Mouse (Mus musculus): Measurements from ENCODE around the gene Olfr298.

Gene Olfr298

GRCm38 (mm10) chr7:86492384-86492783 is at the start of gene Olfr298:
Olfr298 (minus strand) TSS chr7:86492484.
- DNase-seq (ENCODE audit: inconsistent age in 2 of 2, low spot score in 1 of 2), result no peak

- DNase-seq (ENCODE audit: inconsistent age in 2 of 2, low spot score in 1 of 2), result no peak
Measured at GRCm38 (mm10) chr7:86519668-86520067, 27.4 kb upstream of the Olfr298 start, which contains the start of gene Olfr297. Olfr297 (plus strand) TSS chr7:86519968.

DNA sequence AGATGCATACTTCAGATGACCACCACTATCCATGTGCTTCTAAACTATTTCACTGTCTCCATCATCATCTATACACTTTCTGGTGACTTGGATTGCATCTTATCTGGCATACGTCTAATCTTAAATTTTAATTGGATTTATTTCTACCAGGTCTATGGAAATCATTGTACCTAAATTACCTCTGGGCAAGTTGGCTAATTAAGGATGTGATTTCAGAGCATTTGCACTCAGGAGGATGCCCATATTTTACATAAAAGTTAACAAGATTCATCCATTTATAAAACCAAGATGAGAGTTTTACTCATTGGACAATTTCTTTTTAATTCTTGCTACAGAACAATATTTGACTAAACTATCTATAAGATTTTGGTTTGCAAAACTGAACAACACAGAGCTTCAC is 32.7 kb downstream of the Olfr298 start, which contains the start of gene Olfr299:
Olfr299 (plus strand) TSS at position 301 of the 400 bp plus-strand sequence.
- DNase-seq (ENCODE audit: inconsistent age in 2 of 2, low spot score in 1 of 2), result no peak
